In genomic region chr7:91785445-91785844, GRCm38 (mm10) we compare ENCODE assay signal across 25 mouse cellular contexts.
DNase-seq lines count a peak whose midpoint lies in the region; ATAC-seq lines count a peak whose summit lies in the region.
"Had no signal": no experiment of that assay in that cellular context is flagged by ENCODE, and none has a peak within 500 bp of the region (broad histone marks: within the 10 kb centered on the region; RNA-seq: fewer than 3 reads in every experiment).

No protein-coding gene starts in this region.

- H3K4me2 ChIP-seq in midbrain, embryonic 14.5 days (ENCODE audit: low read length), result no peak overlapping the region
- H3K4me2 ChIP-seq in midbrain, embryonic 15.5 days, result no peak overlapping the region
- H3K4me2 ChIP-seq in embryonic facial prominence, embryonic 14.5 days (ENCODE audit: low read depth, low read length), result no peak overlapping the region
- H3K4me2 ChIP-seq: embryonic facial prominence, embryonic 12.5 days; heart, embryonic 11.5 days; hindbrain, embryonic 12.5 days; intestine, embryonic 15.5 days; limb, embryonic 12.5 days; liver, embryonic 15.5 days; midbrain, embryonic 12.5 days; neural tube, embryonic 15.5 days had no signal

- H3K27ac ChIP-seq in midbrain, embryonic 14.5 days (replicated peaks; ENCODE audit: low read depth, low read length), result no peak overlapping the region
- no peak overlapping the region for H3K27ac ChIP-seq in midbrain, embryonic 15.5 days
- peak overlapping the region; percentile 72 for H3K27ac ChIP-seq in embryonic facial prominence, embryonic 14.5 days (replicated peaks; ENCODE audit: low read depth, low read length)
- H3K27ac ChIP-seq: embryonic facial prominence, embryonic 12.5 days; gastrocnemius, adult 2 months; hindbrain, embryonic 12.5 days; intestine, embryonic 15.5 days; limb, embryonic 12.5 days; liver, embryonic 15.5 days; midbrain, embryonic 12.5 days; neural tube, embryonic 15.5 days had no signal

- H3K4me3 ChIP-seq in midbrain, embryonic 14.5 days (replicated peaks; ENCODE audit: low read depth, low read length), result no peak overlapping the region
- H3K4me3 ChIP-seq in midbrain, embryonic 15.5 days, result no peak overlapping the region
- no peak overlapping the region for H3K4me3 ChIP-seq in embryonic facial prominence, embryonic 14.5 days (ENCODE audit: low read depth, low read length)
- H3K4me3 ChIP-seq: embryonic facial prominence, embryonic 12.5 days; gastrocnemius, adult 2 months; hindbrain, embryonic 12.5 days; intestine, embryonic 15.5 days; limb, embryonic 12.5 days; liver, embryonic 15.5 days; midbrain, embryonic 12.5 days; neural tube, embryonic 15.5 days had no signal

- no peaks in the 10 kb centered on the region for H3K9me3 ChIP-seq in midbrain, embryonic 14.5 days (ENCODE audit: control insufficient read depth, low read length)
- no peaks in the 10 kb centered on the region for H3K9me3 ChIP-seq in midbrain, embryonic 15.5 days
- no peaks in the 10 kb centered on the region for H3K9me3 ChIP-seq in embryonic facial prominence, embryonic 14.5 days (ENCODE audit: control insufficient read depth, low read length)
- H3K9me3 ChIP-seq: embryonic facial prominence, embryonic 12.5 days; hindbrain, embryonic 12.5 days; intestine, embryonic 15.5 days; limb, embryonic 12.5 days; liver, embryonic 15.5 days; midbrain, embryonic 12.5 days; neural tube, embryonic 15.5 days had no signal

- H3K27me3 ChIP-seq in midbrain, embryonic 14.5 days (ENCODE audit: control insufficient read depth, insufficient read depth, low read length), result no peaks in the 10 kb centered on the region
- no peaks in the 10 kb centered on the region for H3K27me3 ChIP-seq in midbrain, embryonic 15.5 days (replicated peaks)
- no peaks in the 10 kb centered on the region for H3K27me3 ChIP-seq in embryonic facial prominence, embryonic 14.5 days (replicated peaks; ENCODE audit: control insufficient read depth, insufficient read depth, low read length)
- H3K27me3 ChIP-seq: embryonic facial prominence, embryonic 12.5 days; hindbrain, embryonic 12.5 days; intestine, embryonic 15.5 days; limb, embryonic 12.5 days; liver, embryonic 15.5 days; midbrain, embryonic 12.5 days; neural tube, embryonic 15.5 days had no signal

- no peaks in the 10 kb centered on the region for H3K36me3 ChIP-seq in midbrain, embryonic 14.5 days (ENCODE audit: control insufficient read depth, insufficient read depth, low read length)
- H3K36me3 ChIP-seq in midbrain, embryonic 15.5 days (replicated peaks), result no peaks in the 10 kb centered on the region
- no peaks in the 10 kb centered on the region for H3K36me3 ChIP-seq in embryonic facial prominence, embryonic 14.5 days (ENCODE audit: control insufficient read depth, insufficient read depth, low read length)
- H3K36me3 ChIP-seq: embryonic facial prominence, embryonic 12.5 days; hindbrain, embryonic 12.5 days; intestine, embryonic 15.5 days; limb, embryonic 12.5 days; liver, embryonic 15.5 days; midbrain, embryonic 12.5 days; neural tube, embryonic 15.5 days had no signal

- 82% methylated on average over 5 of the region's 5 CpGs for WGBS in midbrain, embryonic 14.5 days
- WGBS in midbrain, embryonic 15.5 days, result 75% methylated on average over 5 of the region's 5 CpGs
- 54% methylated on average over 5 of the region's 5 CpGs for WGBS in embryonic facial prominence, embryonic 14.5 days

- ATAC-seq in frontal cortex, adult (ENCODE audit: low TSS enrichment), result peak; percentile 48; the same call in 1 of the 2 replicates
- ATAC-seq in midbrain, embryonic 14.5 days (ENCODE audit: low FRiP score, low TSS enrichment), result no peak
- ATAC-seq in midbrain, embryonic 15.5 days (replicated peaks), result no peak
- no peak for ATAC-seq in embryonic facial prominence, embryonic 14.5 days (ENCODE audit: low read depth)
- ATAC-seq: intestine, embryonic 15.5 days; lung, postnatal 0 days had no signal

- no peaks in the 10 kb centered on the region for H3K4me1 ChIP-seq in midbrain, embryonic 14.5 days (ENCODE audit: control insufficient read depth, insufficient read depth, low read length)
- peaks cover 1% of the 10 kb centered on the region; the same call in 1 of the 2 replicates for H3K4me1 ChIP-seq in midbrain, embryonic 15.5 days
- H3K4me1 ChIP-seq in embryonic facial prominence, embryonic 14.5 days (ENCODE audit: control insufficient read depth, insufficient read depth, low read length), result no peaks in the 10 kb centered on the region; the same call in 1 of the 2 replicates
- H3K4me1 ChIP-seq: embryonic facial prominence, embryonic 12.5 days; hindbrain, embryonic 12.5 days; intestine, embryonic 15.5 days; limb, embryonic 12.5 days; liver, embryonic 15.5 days; midbrain, embryonic 12.5 days had no signal

- H3K9ac ChIP-seq in midbrain, embryonic 14.5 days (replicated peaks; ENCODE audit: low read length), result no peak overlapping the region
- H3K9ac ChIP-seq in midbrain, embryonic 15.5 days, result no peak overlapping the region
- no peak overlapping the region for H3K9ac ChIP-seq in embryonic facial prominence, embryonic 14.5 days (ENCODE audit: low read depth, low read length)
- H3K9ac ChIP-seq: embryonic facial prominence, embryonic 12.5 days; hindbrain, embryonic 12.5 days; intestine, embryonic 15.5 days; limb, embryonic 12.5 days; liver, embryonic 15.5 days; midbrain, embryonic 12.5 days; neural tube, embryonic 15.5 days had no signal

- DNase-seq in frontal cortex, postnatal 10 days (ENCODE audit: low spot score in 2 of 2), result no peak
- peak; percentile 12 for DNase-seq in midbrain, embryonic 14.5 days
- DNase-seq in embryonic facial prominence, embryonic 14.5 days (ENCODE audit: low spot score), result peak; percentile 84
- DNase-seq in telencephalon, adult 2 months (ENCODE audit: low read depth, low spot score), result peak; percentile 47
- DNase-seq in urinary bladder, postnatal 36 days (ENCODE audit: low spot score in 2 of 2), result no peak
- DNase-seq: adrenal gland, adult 8-10 months; cerebellum, adult 9-11 months; gastrocnemius, adult 2 months; heart, postnatal 10 days; kidney, adult 9 months; kidney, postnatal 25 days; retina, postnatal 1 day; right cerebral cortex, postnatal 4 days; thymus, postnatal 25 days had no signal

Comparison
In these comparisons a context has a peak if more than half of its experiments do, and no peak if none do; other contexts are left out.
1. DNase-seq: peak in midbrain, embryonic 14.5 days (single experiment), embryonic facial prominence, embryonic 14.5 days (single experiment) and telencephalon, adult 2 months (single experiment); none in frontal cortex, postnatal 10 days (0 of 2) and urinary bladder, postnatal 36 days (0 of 2).